Mouse (Mus musculus): ENCODE data around the gene Wscd2.

Gene Wscd2

GRCm38 (mm10) chr5:113485584-113486162 lies 4.5 kb upstream of the Wscd2 start:
- DNase-seq (ENCODE audit: low spot score) = no peak

- no peak for DNase-seq (ENCODE audit: low spot score)
Observed at GRCm38 (mm10) chr5:113487879-113488278, 2.3 kb upstream of the Wscd2 start.

GRCm38 (mm10) chr5:113489617-113490016 lies 516 bp upstream of the Wscd2 start:
- no peak for DNase-seq (ENCODE audit: low spot score)

- DNase-seq (ENCODE audit: low spot score) = no peak
Observed at GRCm38 (mm10) chr5:113490467-113491260, 531 bp downstream of the Wscd2 start.

- DNase-seq (ENCODE audit: low spot score) = no peak
Observed at GRCm38 (mm10) chr5:113491552-113491951, 1.4 kb downstream of the Wscd2 start.

GRCm38 (mm10) chr5:113491988-113492387 lies 1.9 kb downstream of the Wscd2 start:
- DNase-seq (ENCODE audit: low spot score) = no peak

GRCm38 (mm10) chr5:113492417-113493035 lies 2.4 kb downstream of the Wscd2 start:
- no peak for DNase-seq (ENCODE audit: low spot score)

- no peak for DNase-seq (ENCODE audit: low spot score)
Observed at GRCm38 (mm10) chr5:113493997-113494396, 3.9 kb downstream of the Wscd2 start.

GRCm38 (mm10) chr5:113496926-113497325 lies 6.8 kb downstream of the Wscd2 start:
- no peak for DNase-seq (ENCODE audit: low spot score)

- no peak for DNase-seq (ENCODE audit: low spot score)
Observed at GRCm38 (mm10) chr5:113499421-113499820, 9.3 kb downstream of the Wscd2 start.

GRCm38 (mm10) chr5:113503276-113503675 lies 13.1 kb downstream of the Wscd2 start:
- no peak for DNase-seq (ENCODE audit: low spot score)

GRCm38 (mm10) chr5:113504654-113505053 lies 14.5 kb downstream of the Wscd2 start:
- DNase-seq (ENCODE audit: low spot score) = no peak

GRCm38 (mm10) chr5:113506065-113506464 lies 15.9 kb downstream of the Wscd2 start:
- DNase-seq (ENCODE audit: low spot score) = no peak

GRCm38 (mm10) chr5:113506779-113507178 lies 16.6 kb downstream of the Wscd2 start:
- no peak for DNase-seq (ENCODE audit: low spot score)

GRCm38 (mm10) chr5:113509167-113509566 lies 19.0 kb downstream of the Wscd2 start:
- DNase-seq (ENCODE audit: low spot score) = no peak

GRCm38 (mm10) chr5:113513640-113514039 lies 23.5 kb downstream of the Wscd2 start:
- no peak for DNase-seq (ENCODE audit: low spot score)

GRCm38 (mm10) chr5:113514062-113514461 lies 23.9 kb downstream of the Wscd2 start:
- DNase-seq (ENCODE audit: low spot score) = no peak

- DNase-seq (ENCODE audit: low spot score) = no peak
Observed at GRCm38 (mm10) chr5:113516119-113516872, 26.2 kb downstream of the Wscd2 start.

GRCm38 (mm10) chr5:113516873-113517336 lies 26.8 kb downstream of the Wscd2 start:
- no peak for DNase-seq (ENCODE audit: low spot score)

- DNase-seq (ENCODE audit: low spot score) = no peak
Observed at GRCm38 (mm10) chr5:113517387-113517786, 27.3 kb downstream of the Wscd2 start.

- no peak for DNase-seq (ENCODE audit: low spot score)
Observed at GRCm38 (mm10) chr5:113521037-113521436, 30.9 kb downstream of the Wscd2 start.

- DNase-seq (ENCODE audit: low spot score) = peak; percentile 64
Observed at GRCm38 (mm10) chr5:113538826-113539225, 48.7 kb downstream of the Wscd2 start.
